Mouse (Mus musculus): ENCODE data around the gene Odf3l1.

DNA sequence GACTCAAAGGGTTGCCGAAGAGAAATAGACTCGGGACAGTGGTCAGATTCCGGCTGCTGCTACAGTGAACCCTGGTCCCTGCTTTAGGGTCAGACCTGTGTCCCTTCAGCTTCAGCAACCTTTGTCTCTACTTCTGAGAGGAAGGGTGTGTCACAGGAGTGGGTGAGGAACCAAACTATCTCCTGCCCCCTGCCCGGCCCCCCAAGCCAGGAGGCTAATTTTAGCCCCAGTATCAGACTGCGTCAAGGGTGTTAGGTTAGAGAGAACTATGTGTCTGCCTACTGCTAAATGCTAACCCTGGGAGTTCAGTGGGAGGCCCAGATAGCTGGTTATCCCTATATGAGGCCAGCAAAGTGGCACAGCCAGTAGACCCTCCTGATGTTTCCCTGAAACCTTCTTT is 29.3 kb downstream of the Odf3l1 start:
- no peak for TF ChIP-seq POLR2A (IDR thresholded peaks at IDR 0.05; ENCODE audit: control insufficient read depth, low read depth, low read length)
- no peak for TF ChIP-seq CTCF (IDR thresholded peaks at IDR 0.05; ENCODE audit: control insufficient read depth, insufficient read depth, insufficient replicate concordance, low read depth, low read length)
